Mouse (Mus musculus) MEL (cell line): ENCODE data around the gene Atoh8.

Experiments used
- CTCF ChIP-seq, 3 experiments: IDR thresholded peaks in 2 of 3; conservative IDR thresholded peaks in 1 of 3; 2 replicates each; pipeline ENCODE4 v1.5.1; 2011 to 2012; ENCODE audit warnings: low read length in 3 of 3, low read depth in 2 of 3, mild to moderate bottlenecking in 2 of 3, improper control_type of control experiment in 1 of 3, inconsistent platforms in 1 of 3, mixed read lengths in 1 of 3, moderate library complexity in 1 of 3; ENCODE audit not compliant: control insufficient read depth in 1 of 3, insufficient read depth in 1 of 3, poor library complexity in 1 of 3, severe bottlenecking in 1 of 3
- E2F4 ChIP-seq: IDR thresholded peaks from 2 replicates; pipeline ENCODE4 v1.6.1; 2011; ENCODE audit warnings: low read depth, low read length, improper control_type of control experiment, borderline replicate concordance
- EP300 ChIP-seq, 2 experiments: IDR thresholded peaks; 2 replicates each; pipeline ENCODE4 v1.6.1; 2011; ENCODE audit warnings: improper control_type of control experiment in 2 of 2, low read length in 2 of 2, low read depth in 1 of 2, mild to moderate bottlenecking in 1 of 2
- GATA1 ChIP-seq: IDR thresholded peaks from 2 replicates; pipeline ENCODE4 v1.6.1; 2011; ENCODE audit warnings: low read depth, low read length, improper control_type of control experiment
- MEF2A ChIP-seq: IDR thresholded peaks from 2 replicates; pipeline ENCODE4 v1.6.1; 2014; ENCODE audit warnings: low read depth, mild to moderate bottlenecking, inconsistent platforms, low read length, improper control_type of control experiment; ENCODE audit not compliant: poor library complexity, insufficient replicate concordance, severe bottlenecking; ENCODE audit errors: extremely low read depth
- MXI1 ChIP-seq: IDR thresholded peaks from 2 replicates; pipeline ENCODE4 v1.6.1; 2011; ENCODE audit warnings: mild to moderate bottlenecking, low read depth, low read length, improper control_type of control experiment
- ZMIZ1 ChIP-seq: IDR thresholded peaks from 2 replicates; pipeline ENCODE4 v1.6.1; 2012; ENCODE audit warnings: low read depth, mild to moderate bottlenecking, inconsistent platforms, low read length, improper control_type of control experiment, moderate library complexity

GRCm38 (mm10) chr6:72196660-72197059 is 38.7 kb downstream of the Atoh8 start:
- no peak for TF ChIP-seq CTCF (IDR thresholded peaks at IDR 0.05 in 2 of 3, conservative IDR thresholded peaks at IDR 0.05 in 1 of 3; ENCODE audit: control insufficient read depth in 1 of 3, insufficient read depth in 1 of 3, low read depth in 2 of 3, low read length in 3 of 3, poor library complexity in 1 of 3, severe bottlenecking in 1 of 3)
- no peak for TF ChIP-seq EP300 (IDR thresholded peaks at IDR 0.05; ENCODE audit: low read depth in 1 of 2, low read length in 2 of 2)
- no peak for TF ChIP-seq MXI1
- no peak for TF ChIP-seq ZMIZ1
- TF ChIP-seq GATA1, result no peak
- no peak for TF ChIP-seq E2F4
- no peak for TF ChIP-seq MEF2A
